Mouse (Mus musculus) lung, adult 18-20 months (tissue): ENCODE data around the gene 4933430I17Rik.
A peak's percentile ranks its signal among the peaks of the same experiment; 100 is the strongest.
"Not testable (repeated sequence)": the region's sequence is repeated elsewhere in the genome, so short reads cannot be mapped to it uniquely, and the experiment has no call there.

Experiments used
- DNase-seq, 2 experiments: peaks; one replicate each; pipeline ENCODE4 v3.0.0; 2022; ENCODE audit warnings: mixed read lengths in 2 of 2

Gene 4933430I17Rik

GRCm38 (mm10) chr4:62557436-62557835 lies 32.3 kb downstream of the 4933430I17Rik start:
- DNase-seq = no peak

DNA sequence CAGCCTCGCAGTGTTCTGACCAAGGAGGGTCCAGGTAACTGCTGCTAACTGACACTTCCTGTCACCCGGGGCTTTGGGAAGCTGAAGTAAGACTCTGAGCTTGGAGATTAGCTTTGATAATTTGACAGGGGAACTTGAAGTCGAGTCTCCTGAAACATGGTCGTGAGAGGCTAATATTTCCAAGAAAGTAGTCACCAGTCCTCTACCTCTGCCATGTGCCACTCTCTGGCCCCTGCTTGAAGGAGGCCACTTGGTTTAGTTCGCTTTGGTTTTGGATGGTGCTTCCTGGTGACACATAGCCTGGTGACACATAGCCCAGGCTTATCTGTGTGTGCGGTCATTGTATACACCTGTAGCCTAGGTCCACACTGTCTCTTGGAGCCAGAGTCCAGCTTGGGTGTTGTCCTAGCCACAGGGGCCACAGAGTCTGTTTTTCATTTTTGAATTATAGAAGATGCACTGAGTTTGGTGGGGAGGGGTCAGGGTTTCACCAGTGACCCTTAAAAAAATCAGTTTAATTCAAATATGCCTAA lies 34.7 kb downstream of the 4933430I17Rik start, which contains the start of gene Rgs3:
Gene Rgs3 (plus strand): TSS at position 51 of the 533 bp plus-strand sequence.
- DNase-seq = no peak

DNA sequence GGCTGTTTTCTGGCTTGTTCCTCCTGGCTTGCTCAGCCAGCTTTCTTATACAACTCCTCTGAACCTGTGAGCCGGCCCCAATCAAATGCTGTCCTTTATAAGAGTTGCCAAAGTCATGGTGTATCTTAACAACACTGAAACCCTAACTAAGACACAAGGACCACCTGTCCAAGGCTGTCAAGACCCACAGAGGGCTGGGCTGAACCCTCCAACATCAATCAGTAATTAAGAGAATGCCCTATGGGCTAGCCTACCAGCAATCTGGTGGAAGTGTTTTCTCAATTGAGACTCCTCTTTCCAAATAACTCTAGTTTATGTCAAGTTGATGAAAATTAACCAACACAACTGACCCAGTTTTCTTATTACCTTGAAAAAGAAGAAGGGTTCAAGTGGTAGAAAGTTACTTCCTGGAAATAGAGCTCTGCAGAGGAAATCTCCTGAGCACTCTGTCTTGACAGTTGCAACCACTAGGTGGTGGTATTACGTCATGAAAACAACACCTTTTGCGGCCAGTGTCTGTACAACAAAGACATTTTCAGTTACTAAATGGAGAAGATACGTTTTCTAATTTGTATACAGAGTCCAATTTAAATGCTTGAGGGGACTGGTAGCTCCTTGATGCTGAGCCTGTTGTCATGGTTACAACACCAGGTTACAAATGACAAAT lies 35.9 kb downstream of the 4933430I17Rik start:
- peak; percentile 69 to 76 for DNase-seq

- no peak for DNase-seq
Measured at GRCm38 (mm10) chr4:62561630-62562001, 36.4 kb downstream of the 4933430I17Rik start.

- DNase-seq = no peak
Measured at GRCm38 (mm10) chr4:62562006-62562405, 36.8 kb downstream of the 4933430I17Rik start.

- peak; percentile 31 to 50 for DNase-seq
Measured at GRCm38 (mm10) chr4:62566530-62566929, 41.4 kb downstream of the 4933430I17Rik start.

GRCm38 (mm10) chr4:62567696-62568095 lies 42.5 kb downstream of the 4933430I17Rik start:
- no peak for DNase-seq

- no peak for DNase-seq
Measured at GRCm38 (mm10) chr4:62568359-62568758, 43.2 kb downstream of the 4933430I17Rik start.

DNA sequence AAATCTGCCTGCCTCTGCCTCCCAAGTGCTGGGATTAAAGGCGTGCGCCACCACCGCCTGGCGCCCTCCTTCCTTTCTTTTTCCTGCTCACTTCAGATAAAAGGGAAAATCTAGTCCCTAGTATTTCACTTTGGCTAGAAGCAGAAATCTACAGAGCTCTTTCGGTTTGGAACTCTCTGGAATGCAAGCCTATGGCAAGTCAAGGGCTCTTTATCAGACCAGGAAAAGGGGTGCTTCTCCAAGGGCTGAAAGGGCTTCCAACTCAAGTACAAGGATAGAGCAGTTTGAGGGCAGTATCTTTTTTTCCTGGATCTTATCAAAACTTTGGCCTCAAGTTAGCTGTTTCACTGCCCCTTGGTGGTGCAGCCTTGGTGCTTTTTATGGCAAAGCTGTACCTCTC lies 44.4 kb downstream of the 4933430I17Rik start:
- DNase-seq = no peak

- DNase-seq = peak in 1 of 2 experiments; percentile 35
Measured at GRCm38 (mm10) chr4:62570029-62570428, 44.9 kb downstream of the 4933430I17Rik start.

DNA sequence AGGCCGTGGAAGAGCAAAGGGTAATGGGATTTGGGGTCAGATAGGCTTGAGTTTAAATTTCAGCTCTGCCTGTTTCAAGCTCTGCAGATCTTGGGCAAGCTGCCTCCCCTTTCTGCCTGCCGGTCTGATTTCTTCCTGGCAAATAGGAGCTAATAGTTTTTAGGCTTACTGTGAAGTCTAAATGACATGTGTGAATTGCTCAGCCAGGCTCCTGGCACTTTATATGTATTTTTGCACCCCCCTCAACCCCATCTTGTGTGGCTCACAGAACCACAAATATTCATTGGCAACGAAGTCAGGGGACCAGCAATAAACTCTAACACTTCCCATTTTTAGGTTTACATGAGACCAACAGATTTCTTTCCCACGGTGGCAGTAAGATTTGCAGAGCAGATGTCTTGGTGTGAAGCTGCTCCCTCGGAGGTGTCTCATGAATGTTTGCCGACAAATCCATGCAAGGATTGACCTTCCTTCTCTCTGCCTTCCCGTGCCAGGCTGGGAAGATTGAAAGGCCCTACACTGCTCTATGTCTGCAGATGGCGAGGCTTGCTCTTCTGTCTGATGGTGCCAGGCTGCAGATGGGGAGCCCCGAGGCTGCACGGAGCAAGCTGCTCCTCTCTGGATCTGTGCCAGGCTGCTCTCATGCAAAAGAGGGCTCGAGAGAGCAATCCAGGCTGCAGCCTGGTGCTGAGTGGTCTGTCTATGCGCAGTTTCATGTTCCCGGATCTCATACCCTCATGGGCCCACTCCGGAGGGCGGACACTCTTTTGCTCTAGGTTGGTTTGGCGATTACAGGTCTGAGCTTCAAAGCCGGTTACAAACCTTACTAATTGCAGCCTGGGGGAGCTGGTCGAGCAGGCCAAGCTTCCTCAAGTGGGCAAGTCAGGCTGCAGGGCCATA lies 57.4 kb downstream of the 4933430I17Rik start:
- DNase-seq = no peak

GRCm38 (mm10) chr4:62583265-62584092 lies 58.3 kb downstream of the 4933430I17Rik start:
- peak; percentile 53 to 72 for DNase-seq

DNA sequence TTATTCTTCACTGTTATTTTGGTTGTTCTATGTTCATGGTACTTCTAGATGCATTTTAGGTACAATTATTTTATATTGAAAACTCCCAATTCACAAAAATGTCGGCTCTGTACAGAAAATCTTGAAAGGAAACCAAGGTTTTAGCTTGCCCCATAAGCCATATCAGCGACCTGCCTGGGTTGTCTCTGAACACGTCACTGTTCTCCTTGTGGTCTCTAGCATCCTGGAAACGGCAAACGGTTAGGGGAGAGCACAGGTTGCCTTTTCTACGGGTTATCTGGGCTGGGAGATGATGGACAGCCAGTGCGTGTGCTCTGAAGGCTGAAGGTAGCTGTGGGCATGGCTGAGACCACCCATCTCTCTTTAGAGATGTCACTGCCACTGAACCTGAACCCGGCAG lies 61.9 kb downstream of the 4933430I17Rik start:
- DNase-seq = no peak

GRCm38 (mm10) chr4:62590878-62591277 lies 65.7 kb downstream of the 4933430I17Rik start:
- no peak for DNase-seq

DNA sequence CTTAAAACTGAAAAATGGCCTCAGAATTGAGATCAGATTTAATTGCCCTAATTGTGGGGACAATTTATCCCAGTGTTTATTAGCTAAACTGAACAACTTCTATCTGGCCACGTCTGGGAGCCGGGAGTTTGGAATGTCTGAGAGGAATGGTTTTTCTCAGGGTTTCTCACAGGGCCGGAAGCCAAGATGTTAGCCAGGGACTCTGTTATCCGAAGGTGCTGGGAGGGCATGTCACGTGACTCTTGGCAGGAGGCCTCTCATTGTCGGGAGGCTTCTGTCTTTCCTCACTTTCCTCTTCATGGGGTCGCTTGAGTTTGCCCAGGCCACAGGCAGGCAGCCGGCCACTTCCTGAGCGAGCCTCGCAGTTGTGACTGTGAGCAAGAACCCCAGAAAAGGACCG lies 66.2 kb downstream of the 4933430I17Rik start:
- DNase-seq = peak in 1 of 2 experiments; percentile 37

DNA sequence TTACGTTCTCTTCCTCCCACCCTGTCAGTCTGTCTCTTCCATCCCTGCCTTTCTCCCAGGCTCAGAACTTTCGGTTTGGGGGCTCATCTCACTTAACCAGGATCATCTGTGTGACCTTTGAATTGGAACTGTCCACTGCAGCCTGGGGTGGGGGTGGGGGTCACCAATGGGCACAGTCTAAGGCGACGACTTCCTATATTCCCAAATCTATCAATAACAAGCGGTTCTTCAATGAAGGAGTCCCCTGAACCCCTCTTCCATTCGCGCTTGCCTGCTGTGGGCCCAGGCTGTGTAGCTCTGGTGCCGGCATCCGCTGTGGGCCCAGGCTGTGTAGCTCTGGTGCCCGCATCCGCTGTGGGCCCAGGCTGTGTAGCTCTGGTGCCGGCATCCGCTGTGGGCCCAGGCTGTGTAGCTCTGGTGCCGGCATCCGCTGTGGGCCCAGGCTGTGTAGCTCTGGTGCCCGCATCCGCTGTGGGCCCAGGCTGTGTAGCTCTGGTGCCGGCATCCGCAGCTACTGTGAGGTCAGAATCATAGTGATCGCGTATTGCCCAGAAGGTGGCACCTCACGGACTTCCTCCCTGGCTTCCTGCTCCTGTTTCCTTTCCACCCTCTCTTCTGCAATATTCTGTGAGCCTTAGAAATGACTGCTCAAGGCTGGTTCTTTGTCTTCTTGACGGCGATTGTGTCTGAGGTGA lies 68.5 kb downstream of the 4933430I17Rik start:
- DNase-seq = not testable (repeated sequence)

DNA sequence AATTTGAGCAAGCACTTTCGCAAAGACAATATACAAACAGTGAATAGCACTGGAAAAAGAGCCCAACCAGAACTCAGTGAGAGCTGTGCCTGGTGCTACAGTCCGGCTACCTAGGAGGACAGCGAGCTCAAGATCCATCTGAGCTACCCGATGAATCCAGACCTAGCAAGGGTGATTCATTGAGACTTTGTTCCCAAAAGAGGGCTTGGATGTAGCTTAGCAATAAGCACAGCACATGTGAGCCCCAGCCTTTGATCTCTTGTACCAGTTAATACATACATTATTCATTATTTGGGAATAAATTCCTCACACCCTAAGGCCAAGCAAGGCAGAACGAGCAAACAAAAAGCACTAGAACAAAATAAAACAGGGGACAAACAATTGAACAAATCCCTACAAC lies 69.3 kb downstream of the 4933430I17Rik start:
- no peak for DNase-seq

DNA sequence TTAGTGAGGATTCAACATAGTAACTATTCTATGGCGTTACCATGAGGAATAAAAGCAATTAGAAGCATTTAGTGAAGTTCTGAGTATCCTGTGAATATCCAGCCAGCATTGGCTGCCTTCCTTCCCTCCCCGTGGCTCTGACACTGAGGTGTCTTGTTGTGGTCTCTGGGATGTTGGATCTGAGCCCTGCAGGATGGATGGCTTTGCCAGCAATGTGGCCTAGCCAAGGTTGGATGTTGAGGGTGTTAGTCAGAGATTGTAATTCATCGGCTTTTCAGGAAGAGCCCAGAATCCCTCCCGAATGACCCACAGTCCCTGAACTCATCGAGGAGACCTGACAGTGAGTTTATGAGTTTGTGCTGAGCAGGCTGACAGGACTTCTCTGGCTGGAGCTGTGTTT lies 70.9 kb downstream of the 4933430I17Rik start:
- no peak for DNase-seq
